Mouse (Mus musculus) right cerebral cortex, adult 2 months (tissue): ENCODE measurements around the gene Tmem208.
A peak's percentile ranks its signal among the peaks of the same experiment; 100 is the strongest.

Experiments
- DNase-seq, 2 experiments: peaks; one replicate each; pipeline ENCODE4 v3.0.0; 2021 to 2022; ENCODE audit warnings: low spot score in 2 of 2

Tmem208 gene

GRCm38 (mm10) chr8:105325641-105326093, 487 bp upstream of the Tmem208 start:
- DNase-seq: peak in 1 of 2 experiments; percentile 16

GRCm38 (mm10) chr8:105326968-105327367, 814 bp downstream of the Tmem208 start:
- no peak for DNase-seq

- no peak for DNase-seq
Measured at GRCm38 (mm10) chr8:105330325-105330724, 4.2 kb downstream of the Tmem208 start.

- DNase-seq: no peak
Measured at GRCm38 (mm10) chr8:105331469-105331868, 5.3 kb downstream of the Tmem208 start.

- no peak for DNase-seq
Measured at GRCm38 (mm10) chr8:105331931-105332330, 5.8 kb downstream of the Tmem208 start.

- no peak for DNase-seq
Measured at GRCm38 (mm10) chr8:105332523-105332922, 6.4 kb downstream of the Tmem208 start.

GRCm38 (mm10) chr8:105336373-105337130, 10.4 kb downstream of the Tmem208 start:
- no peak for DNase-seq

- no peak for DNase-seq
Measured at GRCm38 (mm10) chr8:105338992-105339391, 12.8 kb downstream of the Tmem208 start.

- DNase-seq: no peak
Measured at GRCm38 (mm10) chr8:105339886-105340635, 13.9 kb downstream of the Tmem208 start.

- no peak for DNase-seq
Measured at GRCm38 (mm10) chr8:105341399-105341798, 15.2 kb downstream of the Tmem208 start.

- DNase-seq: no peak
Measured at GRCm38 (mm10) chr8:105342768-105343167, 16.6 kb downstream of the Tmem208 start.

GRCm38 (mm10) chr8:105343791-105344574, 17.8 kb downstream of the Tmem208 start:
- no peak for DNase-seq

- no peak for DNase-seq
Measured at GRCm38 (mm10) chr8:105345061-105345975, 19.2 kb downstream of the Tmem208 start.

- peak; percentile 38 to 56 for DNase-seq
Measured at GRCm38 (mm10) chr8:105346611-105347427, 20.7 kb downstream of the Tmem208 start.

GRCm38 (mm10) chr8:105347428-105348221, 21.5 kb downstream of the Tmem208 start, which contains the start of gene Fhod1:
Gene Fhod1, minus strand, starts transcription at chr8:105347953.
- DNase-seq: peak; percentile 83 to 84

GRCm38 (mm10) chr8:105348450-105349095, 22.4 kb downstream of the Tmem208 start, which contains the start of gene Slc9a5:
Gene Slc9a5, plus strand, starts transcription at chr8:105348843.
- DNase-seq: peak; percentile 56 to 61

- DNase-seq: peak; percentile 28 to 43
Measured at GRCm38 (mm10) chr8:105349096-105349771, 23.1 kb downstream of the Tmem208 start.

- DNase-seq: peak; percentile 20 to 29
Measured at GRCm38 (mm10) chr8:105350186-105350585, 24.0 kb downstream of the Tmem208 start.
